Mouse (Mus musculus): ENCODE data around the gene Rere.

GRCm38 (mm10) chr4:150325046-150325801 lies 43.8 kb downstream of the Rere start:
- TF ChIP-seq EP300 (IDR thresholded peaks at IDR 0.05; ENCODE audit: low read depth) (no peak), CTCF (IDR thresholded peaks at IDR 0.05; ENCODE audit: low read depth) (no peak)

Data from liver, embryonic 14.5 days (tissue).